ENCODE assay signal across 12 mouse cellular contexts in the genomic region with DNA sequence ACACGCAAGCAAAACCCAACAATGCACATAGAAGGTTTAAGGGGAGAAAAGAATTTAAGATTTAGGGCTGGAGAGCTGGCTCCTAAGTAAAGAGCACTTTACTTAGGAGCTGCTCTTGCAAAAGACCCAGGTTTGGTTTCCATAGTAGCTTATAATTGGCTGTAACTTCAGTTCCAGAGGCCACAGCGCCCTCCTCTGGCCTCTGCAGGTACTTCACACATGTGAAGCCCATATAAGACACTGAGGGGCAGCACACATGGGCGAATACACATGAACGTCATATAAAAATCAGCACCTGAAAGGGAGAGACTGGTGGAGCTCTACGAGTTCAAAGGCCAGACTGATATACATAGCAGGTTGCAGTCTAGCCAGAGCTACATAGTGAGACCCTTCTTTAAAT. TPM values are rescaled to one million over a fixed set of nuclear protein-coding genes. Genes with fewer than 3 reads are reported as not detected.
DNase-seq lines count a peak whose midpoint lies in the region; ATAC-seq and TF ChIP-seq lines count a peak whose summit lies in the region.
"Had no signal": no experiment of that assay in that cellular context is flagged by ENCODE, and none has a peak within 500 bp of the region (broad histone marks: within the 10 kb centered on the region; RNA-seq: fewer than 3 reads in every experiment).

No protein-coding gene starts in this region.

- WGBS in hindbrain, postnatal 0 days, result 71% methylated on average over 5 of the region's 5 CpGs
- WGBS in hindbrain, embryonic 13.5 days, result 64% methylated on average over 5 of the region's 5 CpGs

- H3K27ac ChIP-seq in hindbrain, postnatal 0 days, result no peak overlapping the region
- no peak overlapping the region for H3K27ac ChIP-seq in hindbrain, embryonic 13.5 days
- no peak overlapping the region for H3K27ac ChIP-seq in bone marrow macrophage, adult 2 months (ENCODE audit: insufficient read depth, low read depth, low read length)
- H3K27ac ChIP-seq: liver, embryonic 13.5 days had no signal

- no peak for TF ChIP-seq POLR2A in bone marrow macrophage, adult 2 months (IDR thresholded peaks at IDR 0.05; ENCODE audit: borderline replicate concordance, low read depth, low read length)

- no peak overlapping the region for H3K4me3 ChIP-seq in hindbrain, postnatal 0 days (ENCODE audit: low read length)
- no peak overlapping the region for H3K4me3 ChIP-seq in hindbrain, embryonic 13.5 days
- H3K4me3 ChIP-seq in bone marrow macrophage, adult 2 months (ENCODE audit: insufficient read depth, low read length), result no peak overlapping the region
- H3K4me3 ChIP-seq: liver, embryonic 13.5 days had no signal

- no peak overlapping the region for H3K9ac ChIP-seq in hindbrain, postnatal 0 days (replicated peaks; ENCODE audit: low read length)
- H3K9ac ChIP-seq in hindbrain, embryonic 13.5 days, result no peak overlapping the region
- H3K9ac ChIP-seq: liver, embryonic 13.5 days had no signal

- peak; percentile 47 for TF ChIP-seq CTCF in hindbrain, postnatal 0 days (IDR thresholded peaks at IDR 0.05; ENCODE audit: low read depth)
- TF ChIP-seq CTCF in bone marrow macrophage, adult 2 months (IDR thresholded peaks at IDR 0.05; ENCODE audit: low read depth, low read length), result peak; percentile 38; the same call in 1 of the 2 replicates

- no peak overlapping the region for H3K4me2 ChIP-seq in hindbrain, postnatal 0 days (ENCODE audit: low read depth, low read length)
- H3K4me2 ChIP-seq in hindbrain, embryonic 13.5 days, result no peak overlapping the region
- H3K4me2 ChIP-seq: liver, embryonic 13.5 days had no signal

- no peak for ATAC-seq in hindbrain, postnatal 0 days
- ATAC-seq in hindbrain, embryonic 13.5 days (ENCODE audit: low FRiP score), result no peak
- ATAC-seq: midbrain, embryonic 16.5 days had no signal

- H3K9me3 ChIP-seq in hindbrain, postnatal 0 days (ENCODE audit: low read length), result no peaks in the 10 kb centered on the region
- no peaks in the 10 kb centered on the region for H3K9me3 ChIP-seq in hindbrain, embryonic 13.5 days
- H3K9me3 ChIP-seq: liver, embryonic 13.5 days had no signal

- H3K36me3 ChIP-seq in hindbrain, postnatal 0 days (ENCODE audit: insufficient read depth, low read length), result peaks cover 16% of the 10 kb centered on the region
- peaks cover 21% of the 10 kb centered on the region for H3K36me3 ChIP-seq in hindbrain, embryonic 13.5 days

- H3K4me1 ChIP-seq in hindbrain, postnatal 0 days (ENCODE audit: insufficient read depth, low read length), result peaks cover 8% of the 10 kb centered on the region
- H3K4me1 ChIP-seq in hindbrain, embryonic 13.5 days (replicated peaks), result peaks cover 20% of the 10 kb centered on the region
- H3K4me1 ChIP-seq in bone marrow macrophage, adult 2 months (ENCODE audit: control insufficient read depth, insufficient read depth, low read length), result 0 out of 2 replicates have a peak, but pooled peaks cover 2% of the 10 kb centered on the region

- no peak for DNase-seq in hindbrain, postnatal 0 days (ENCODE audit: low spot score)
- DNase-seq in thymus, postnatal 0 days (ENCODE audit: low spot score), result peak; percentile 27
- no peak for DNase-seq in thymus, postnatal 36 days
- peak; percentile 58 for DNase-seq in thymus, postnatal 4 days
- no peak for DNase-seq in right cerebral cortex, postnatal 36 days (ENCODE audit: low spot score in 2 of 2)
- no peak for DNase-seq in lung, postnatal 10 days
- DNase-seq: cerebellum, adult 11 months; gastrocnemius, postnatal 10 days; liver, embryonic 13.5 days had no signal

- H3K27me3 ChIP-seq in hindbrain, postnatal 0 days (ENCODE audit: insufficient read depth, low read length), result no peaks in the 10 kb centered on the region; the same call in 1 of the 2 replicates
- H3K27me3 ChIP-seq in hindbrain, embryonic 13.5 days, result peaks cover 44% of the 10 kb centered on the region

RNA-seq across cellular contexts. Expression of a gene that starts 4.3 kb away (rescaled TPM):
- total RNA-seq in hindbrain, postnatal 0 days (2014; rRNA removed), result 2.4 and 5.9 TPM in 2 replicates
- polyA plus RNA-seq in hindbrain, postnatal 0 days (2015; fragmentation: Nextera tagmentation; extraction: Ambion mirVana), result 7.7 and 9.4 TPM in 2 replicates
- 18.8 and 20.9 TPM in 2 replicates for polyA plus RNA-seq in hindbrain, embryonic 13.5 days (2015; fragmentation: Nextera tagmentation; extraction: Ambion mirVana)
- polyA plus RNA-seq in thymus, postnatal 0 days (2015; fragmentation: Nextera tagmentation; extraction: Ambion mirVana), result 28.1 and 34.2 TPM in 2 replicates
- 7.0 and 8.9 TPM in 2 replicates for polyA plus RNA-seq in bone marrow macrophage, adult 2 months (2012; ENCODE audit: insufficient read depth, insufficient read length, missing spikeins)

RNA-seq across cellular contexts. Expression of a gene that starts 21.1 kb away (rescaled TPM):
- total RNA-seq in hindbrain, postnatal 0 days (2014; rRNA removed), result 0.26 TPM in 1 of 2 replicates, not detected in the other
- polyA plus RNA-seq in hindbrain, postnatal 0 days (2015; fragmentation: Nextera tagmentation; extraction: Ambion mirVana), result 0.50 and 1.1 TPM in 2 replicates
- 0.19 and 0.25 TPM in 2 replicates for polyA plus RNA-seq in hindbrain, embryonic 13.5 days (2015; fragmentation: Nextera tagmentation; extraction: Ambion mirVana)
- polyA plus RNA-seq in thymus, postnatal 0 days (2015; fragmentation: Nextera tagmentation; extraction: Ambion mirVana), result 1.6 TPM in 2 replicates
- polyA plus RNA-seq in bone marrow macrophage, adult 2 months (2012; ENCODE audit: insufficient read depth, insufficient read length, missing spikeins), result 5.7 and 6.0 TPM in 2 replicates

RNA-seq across cellular contexts. Expression of a gene that starts 28.4 kb away (rescaled TPM):
- 6.9 and 20.6 TPM in 2 replicates for total RNA-seq in hindbrain, postnatal 0 days (2014; rRNA removed)
- 4.5 and 8.0 TPM in 2 replicates for polyA plus RNA-seq in hindbrain, postnatal 0 days (2015; fragmentation: Nextera tagmentation; extraction: Ambion mirVana)
- polyA plus RNA-seq in hindbrain, embryonic 13.5 days (2015; fragmentation: Nextera tagmentation; extraction: Ambion mirVana), result 8.4 and 8.9 TPM in 2 replicates
- 35.5 and 37.1 TPM in 2 replicates for polyA plus RNA-seq in thymus, postnatal 0 days (2015; fragmentation: Nextera tagmentation; extraction: Ambion mirVana)
- 32.5 and 39.2 TPM in 2 replicates for polyA plus RNA-seq in bone marrow macrophage, adult 2 months (2012; ENCODE audit: insufficient read depth, insufficient read length, missing spikeins)

RNA-seq across cellular contexts. Expression of a gene that starts 34.3 kb away (rescaled TPM):
- total RNA-seq in hindbrain, postnatal 0 days (2014; rRNA removed), result 40.1 and 75.9 TPM in 2 replicates
- polyA plus RNA-seq in hindbrain, postnatal 0 days (2015; fragmentation: Nextera tagmentation; extraction: Ambion mirVana), result 77.9 and 82.8 TPM in 2 replicates
- polyA plus RNA-seq in hindbrain, embryonic 13.5 days (2015; fragmentation: Nextera tagmentation; extraction: Ambion mirVana), result 79.3 and 80.9 TPM in 2 replicates
- polyA plus RNA-seq in thymus, postnatal 0 days (2015; fragmentation: Nextera tagmentation; extraction: Ambion mirVana), result 51.7 and 61.2 TPM in 2 replicates
- polyA plus RNA-seq in bone marrow macrophage, adult 2 months (2012; ENCODE audit: insufficient read depth, insufficient read length, missing spikeins), result 50.7 and 54.0 TPM in 2 replicates

RNA-seq across cellular contexts. Expression of a gene that starts 34.6 kb away (rescaled TPM):
- 43.0 and 51.0 TPM in 2 replicates for total RNA-seq in hindbrain, postnatal 0 days (2014; rRNA removed)
- 69.9 and 70.3 TPM in 2 replicates for polyA plus RNA-seq in hindbrain, postnatal 0 days (2015; fragmentation: Nextera tagmentation; extraction: Ambion mirVana)
- polyA plus RNA-seq in hindbrain, embryonic 13.5 days (2015; fragmentation: Nextera tagmentation; extraction: Ambion mirVana), result 64.5 and 66.2 TPM in 2 replicates
- polyA plus RNA-seq in thymus, postnatal 0 days (2015; fragmentation: Nextera tagmentation; extraction: Ambion mirVana), result 80.7 and 87.0 TPM in 2 replicates
- polyA plus RNA-seq in bone marrow macrophage, adult 2 months (2012; ENCODE audit: insufficient read depth, insufficient read length, missing spikeins), result 168 and 219 TPM in 2 replicates

Comparison
In these comparisons a context has a peak if more than half of its experiments do, and no peak if none do; other contexts are left out.
1. DNase-seq: peak in thymus, postnatal 0 days (single experiment) and thymus, postnatal 4 days (single experiment); none in hindbrain, postnatal 0 days (single experiment), thymus, postnatal 36 days (0 of 2), right cerebral cortex, postnatal 36 days (0 of 2) and lung, postnatal 10 days (single experiment).